Mouse (Mus musculus): Measurements from ENCODE around the gene Rbm24. TPM values are rescaled to one million over a fixed set of nuclear protein-coding genes. Genes with fewer than 3 reads are reported as not detected.

Gene Rbm24
- polyA plus RNA-seq, 1 experiment from 2014 or later = 1.0 TPM

GRCm38 (mm10) chr13:46469536-46469935, 51.3 kb downstream of the Rbm24 start:
- no peak for DNase-seq (ENCODE audit: low spot score)
- H3K4me2 ChIP-seq (ENCODE audit: low read length) = no peak overlapping the region
- H3K9ac ChIP-seq (ENCODE audit: low read depth, low read length) = no peak overlapping the region
- WGBS = 91% methylated on average over 2 of the region's 2 CpGs
- no peak for ATAC-seq (replicated peaks; ENCODE audit: low FRiP score, low read depth)
- TF ChIP-seq CTCF (IDR thresholded peaks at IDR 0.05; ENCODE audit: low read depth) = no peak
- H3K27ac ChIP-seq = no peak overlapping the region
- H3K4me1 ChIP-seq (replicated peaks; ENCODE audit: insufficient read depth, low read length) = no peaks in the 10 kb centered on the region
- no peak overlapping the region for H3K4me3 ChIP-seq (replicated peaks; ENCODE audit: low read depth, low read length)
- no peaks in the 10 kb centered on the region for H3K9me3 ChIP-seq (replicated peaks; ENCODE audit: low read length)
- no peaks in the 10 kb centered on the region for H3K36me3 ChIP-seq (ENCODE audit: insufficient read depth, low read length)
- H3K27me3 ChIP-seq (ENCODE audit: insufficient read depth, low read length) = no peaks in the 10 kb centered on the region

Other genes starting within 250 kb of the Rbm24 start
- 0.26 and 0.46 TPM in 2 replicates for gene Stmnd1, start 144.7 kb upstream of the Rbm24 start, polyA plus RNA-seq (2015; fragmentation: Nextera tagmentation; extraction: Ambion mirVana)
- gene Cap2, start 83.4 kb downstream of the Rbm24 start, polyA plus RNA-seq (2015; fragmentation: Nextera tagmentation; extraction: Ambion mirVana) = 3.6 and 4.4 TPM in 2 replicates